Mouse (Mus musculus): ENCODE data around the gene Auts2.

Auts2 gene

DNA sequence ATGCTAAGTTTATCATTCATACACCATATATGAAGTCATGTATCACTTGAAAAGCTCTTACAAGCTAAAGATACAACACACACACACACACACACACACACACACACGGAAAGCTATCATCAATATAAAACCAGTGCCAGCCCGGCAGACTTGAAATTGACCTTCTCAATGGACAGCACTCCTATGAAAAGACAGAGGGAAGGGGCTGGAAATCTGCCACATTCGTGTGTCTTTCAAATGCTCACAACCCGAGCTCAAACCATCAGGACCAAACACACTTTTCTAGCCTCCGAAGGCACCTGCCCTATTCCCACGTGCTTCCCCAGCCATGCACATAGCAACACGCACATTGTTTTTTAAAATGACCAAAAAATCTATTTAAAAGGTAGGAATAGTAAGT lies 308.7 kb downstream of the Auts2 start:
- DNase-seq = no peak

DNA sequence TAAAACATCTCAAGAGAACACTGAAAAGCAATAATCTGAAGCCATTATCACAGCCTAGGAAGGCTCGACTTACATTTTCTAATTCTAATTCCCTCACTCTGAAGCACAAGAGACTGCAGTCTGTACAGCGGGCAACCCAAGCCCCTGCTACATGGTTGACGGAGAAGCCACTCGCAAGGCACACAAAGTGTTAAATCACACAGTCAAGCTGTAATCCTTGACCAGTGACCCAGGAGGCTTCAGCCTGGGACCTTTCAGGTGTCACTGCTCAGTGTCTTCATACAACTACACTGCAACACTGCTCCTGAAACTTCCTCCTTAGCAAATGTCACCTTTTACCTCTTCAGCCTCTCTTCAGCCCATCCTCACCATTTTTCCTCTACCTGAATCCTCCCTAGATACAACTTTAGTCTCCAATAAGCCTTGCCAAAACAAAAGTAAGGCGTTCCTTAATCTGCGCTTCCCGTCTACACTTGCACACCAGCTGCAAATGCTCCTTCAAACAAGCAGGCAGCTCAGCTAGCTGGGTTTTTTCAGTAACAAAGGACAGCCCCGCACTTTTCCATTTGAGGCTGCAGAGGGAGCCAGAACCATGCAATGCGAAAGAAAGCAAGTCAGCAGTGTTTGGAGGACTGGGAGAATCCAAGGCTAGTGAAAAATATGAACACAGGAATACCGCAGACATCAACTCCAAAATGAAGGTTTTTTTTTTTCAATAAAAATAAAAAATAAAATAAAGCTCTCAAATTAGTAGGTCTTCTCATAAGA lies 311.7 kb downstream of the Auts2 start:
- peak; percentile 73 for DNase-seq

- DNase-seq = peak; percentile 30
These were observed 313.3 kb downstream of the Auts2 start for GRCm38 (mm10) chr5:132229644-132230357.

DNA sequence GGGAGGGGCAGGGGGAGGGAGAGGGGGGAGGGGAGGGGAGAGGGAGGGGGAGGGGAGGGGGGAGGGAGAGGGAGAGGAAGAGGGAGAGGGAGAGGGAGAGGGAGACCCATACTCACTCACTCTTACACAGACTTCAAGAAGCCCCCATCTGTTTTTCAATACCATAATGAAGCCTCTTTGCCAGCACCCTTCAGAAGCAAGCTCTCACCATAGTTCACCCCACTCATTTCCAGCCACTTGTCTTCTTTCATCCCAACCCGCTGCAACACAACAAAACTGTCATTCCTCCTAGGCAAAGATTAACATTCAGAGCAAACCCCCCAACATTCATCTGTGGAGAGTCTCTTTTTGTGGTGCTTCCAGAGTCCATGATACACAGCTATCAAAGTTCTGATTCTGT lies 314.1 kb downstream of the Auts2 start:
- DNase-seq = no peak

GRCm38 (mm10) chr5:132220376-132220930 lies 322.7 kb downstream of the Auts2 start:
- DNase-seq = no peak

DNA sequence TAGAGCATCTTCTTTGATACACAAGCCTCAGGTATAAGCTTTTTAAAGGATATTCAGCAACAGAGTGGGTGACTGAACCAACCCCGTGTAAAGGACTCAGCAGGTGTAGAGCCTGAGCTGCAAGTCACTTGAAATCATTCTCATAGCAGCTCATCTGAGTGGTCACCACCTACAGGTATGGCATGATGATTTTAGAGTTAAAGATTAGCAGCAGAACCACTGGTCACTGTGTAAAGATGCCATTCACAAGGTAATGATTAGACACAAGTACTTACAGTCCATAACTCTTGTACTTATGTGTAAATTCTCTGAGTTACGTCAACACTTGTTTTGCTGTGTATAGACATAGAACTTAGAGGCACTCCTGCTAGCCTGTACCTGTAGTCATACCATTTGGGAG lies 327.0 kb downstream of the Auts2 start:
- DNase-seq = no peak

- DNase-seq = no peak
These were observed 330.7 kb downstream of the Auts2 start for GRCm38 (mm10) chr5:132212446-132212845.

DNA sequence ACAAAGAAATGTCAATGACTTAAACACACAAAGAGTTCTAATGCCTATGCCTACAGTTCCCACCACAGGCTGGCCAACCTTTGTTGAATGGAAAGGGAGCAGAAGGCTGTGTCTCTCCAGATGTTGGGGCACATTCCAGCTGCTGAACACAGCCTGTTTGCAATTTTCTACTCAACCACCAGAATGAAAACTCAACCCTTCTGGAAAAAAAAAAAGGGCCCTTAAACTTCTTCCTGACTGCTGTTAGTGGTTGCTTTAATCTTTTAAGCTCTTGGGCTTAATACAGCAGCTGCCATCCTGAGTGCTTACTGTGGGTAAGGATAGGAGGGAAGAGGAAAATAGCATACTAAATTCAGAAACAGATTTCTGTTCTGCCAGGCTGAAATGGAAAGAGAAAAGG lies 333.4 kb downstream of the Auts2 start:
- DNase-seq = no peak

- DNase-seq = no peak
These were observed 336.9 kb downstream of the Auts2 start for GRCm38 (mm10) chr5:132206220-132206619.

GRCm38 (mm10) chr5:132203846-132204245 lies 339.3 kb downstream of the Auts2 start:
- DNase-seq = no peak

DNA sequence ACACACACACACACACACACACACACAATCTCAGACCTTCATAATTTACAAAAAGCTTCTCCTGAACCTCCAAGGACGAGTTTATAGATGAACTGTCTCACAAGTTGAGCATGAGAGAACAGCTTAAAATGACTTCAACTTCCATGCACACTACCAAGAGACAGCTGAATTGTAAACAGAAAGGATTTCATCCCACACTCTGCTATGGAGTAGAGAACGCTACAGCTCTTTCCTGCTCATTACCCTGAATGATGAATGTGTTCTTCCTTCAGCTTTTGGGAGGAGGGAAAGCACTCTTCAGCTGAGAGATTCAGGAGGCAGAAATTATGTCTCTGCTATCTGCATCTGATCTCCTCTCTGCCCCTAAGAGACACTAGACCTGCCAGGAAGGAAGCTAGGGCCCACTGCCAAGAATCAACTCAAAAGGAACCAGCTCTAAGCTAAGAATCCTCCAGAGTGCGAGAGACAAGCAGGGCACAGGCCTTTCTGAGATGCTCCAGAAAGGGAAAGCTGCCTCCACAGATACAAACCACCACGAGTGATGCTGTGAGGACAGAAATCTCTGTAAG lies 342.0 kb downstream of the Auts2 start:
- peak; percentile 26 for DNase-seq

DNA sequence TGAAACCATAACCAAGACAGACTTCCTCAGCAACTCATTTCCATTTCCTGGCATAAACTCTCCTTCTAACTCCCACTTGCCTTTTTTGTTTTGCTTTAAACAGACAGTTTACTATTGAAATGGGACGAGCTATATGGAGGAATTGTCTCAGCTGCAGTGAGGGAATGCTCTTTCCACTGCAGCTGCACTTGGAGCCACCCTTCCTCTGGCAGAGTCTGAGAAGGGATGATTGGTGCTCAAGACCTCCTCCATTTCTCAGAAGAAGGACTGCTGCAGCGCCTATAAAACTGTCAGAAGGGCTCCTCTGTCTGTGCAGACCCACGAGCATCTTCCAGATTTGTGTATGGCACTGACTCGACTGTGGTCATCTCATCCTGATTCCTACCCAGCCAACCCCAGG lies 342.5 kb downstream of the Auts2 start:
- no peak for DNase-seq

DNA sequence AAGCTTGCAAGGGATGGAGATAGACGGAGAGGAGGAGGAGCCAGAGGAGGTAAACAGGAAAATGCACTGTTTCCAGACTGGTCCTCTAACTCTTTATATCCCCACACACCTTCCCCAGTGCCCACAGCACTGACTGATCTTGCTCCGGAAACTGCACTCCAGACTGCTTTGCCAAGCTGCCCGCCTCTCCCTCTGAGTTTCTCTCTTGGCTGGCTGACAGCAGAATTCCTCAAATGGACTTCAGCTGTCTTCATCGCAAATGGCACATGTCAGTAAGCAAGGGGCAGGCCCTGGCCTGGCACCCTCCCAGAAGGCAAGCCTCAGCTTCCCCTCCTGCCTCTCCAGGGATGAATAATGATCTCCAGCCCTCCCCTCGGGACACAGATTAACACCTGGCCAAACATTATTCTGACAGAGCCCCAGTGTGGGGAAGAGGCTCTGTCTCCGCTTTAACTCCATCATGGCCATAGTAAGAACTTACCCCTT lies 348.1 kb downstream of the Auts2 start:
- peak; percentile 50 for DNase-seq

GRCm38 (mm10) chr5:132190190-132190589 lies 353.0 kb downstream of the Auts2 start:
- DNase-seq = peak; percentile 4

DNA sequence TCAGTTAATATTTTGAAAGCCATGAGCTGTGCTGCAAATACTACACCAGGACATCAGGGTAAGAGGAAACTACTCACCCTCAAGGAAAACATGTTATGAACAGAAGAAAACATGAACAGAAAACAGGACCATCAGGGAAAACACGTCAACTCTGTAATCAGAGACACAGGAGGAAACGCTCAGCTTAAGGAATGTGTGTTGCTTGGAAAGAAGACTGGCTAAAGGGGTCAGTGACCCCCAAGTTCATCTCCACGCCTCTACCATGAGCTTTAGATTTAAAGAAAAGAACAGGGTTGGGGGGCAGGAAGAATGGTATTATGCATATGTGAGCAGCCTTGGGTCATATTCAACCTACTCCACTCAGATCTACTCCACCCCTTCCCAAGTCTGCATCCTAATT lies 356.5 kb downstream of the Auts2 start:
- DNase-seq = no peak

DNA sequence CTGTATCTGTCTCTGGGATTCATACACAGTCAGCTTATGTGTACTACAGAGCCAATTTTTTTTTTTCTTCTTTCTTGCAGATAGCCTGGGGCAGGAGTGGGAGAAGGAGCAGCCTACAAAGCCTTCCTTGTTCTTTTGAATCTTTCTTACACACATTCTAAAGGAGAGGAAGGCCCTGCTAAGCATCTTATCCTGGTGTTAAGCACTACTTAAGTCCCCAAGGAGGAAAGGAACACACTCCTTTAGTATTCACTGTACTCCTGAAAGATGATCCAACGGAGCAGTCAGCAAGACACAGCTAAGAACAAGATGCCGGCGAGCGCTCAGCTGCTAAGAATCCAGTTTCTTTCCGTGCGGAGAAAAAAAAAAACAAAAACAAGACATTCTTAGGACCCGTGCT lies 356.9 kb downstream of the Auts2 start:
- DNase-seq = no peak

- peak; percentile 38 for DNase-seq
These were observed 358.6 kb downstream of the Auts2 start for GRCm38 (mm10) chr5:132184395-132185095.

DNA sequence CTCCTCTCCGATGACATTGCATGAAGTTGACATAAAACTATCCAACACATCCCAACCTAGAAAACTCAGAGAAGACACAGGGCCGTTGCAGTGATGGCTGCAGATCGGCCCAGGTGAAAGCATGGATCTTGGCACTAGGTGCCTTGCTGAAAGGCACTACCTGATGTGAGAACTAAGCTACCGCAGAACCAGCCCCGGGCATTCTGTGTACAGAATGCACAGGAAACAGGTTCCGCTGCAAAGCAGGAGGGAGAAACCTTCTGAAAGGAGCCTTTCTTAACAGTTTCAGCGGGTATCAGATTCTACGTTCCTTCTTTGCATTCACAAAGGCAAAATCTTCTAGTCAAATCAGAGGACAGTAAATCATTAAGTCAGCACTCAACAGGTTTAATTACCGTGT lies 361.1 kb downstream of the Auts2 start:
- no peak for DNase-seq

GRCm38 (mm10) chr5:132170010-132170409 lies 373.1 kb downstream of the Auts2 start:
- no peak for DNase-seq

- DNase-seq = no peak
These were observed 374.3 kb downstream of the Auts2 start for GRCm38 (mm10) chr5:132168805-132169204.

DNA sequence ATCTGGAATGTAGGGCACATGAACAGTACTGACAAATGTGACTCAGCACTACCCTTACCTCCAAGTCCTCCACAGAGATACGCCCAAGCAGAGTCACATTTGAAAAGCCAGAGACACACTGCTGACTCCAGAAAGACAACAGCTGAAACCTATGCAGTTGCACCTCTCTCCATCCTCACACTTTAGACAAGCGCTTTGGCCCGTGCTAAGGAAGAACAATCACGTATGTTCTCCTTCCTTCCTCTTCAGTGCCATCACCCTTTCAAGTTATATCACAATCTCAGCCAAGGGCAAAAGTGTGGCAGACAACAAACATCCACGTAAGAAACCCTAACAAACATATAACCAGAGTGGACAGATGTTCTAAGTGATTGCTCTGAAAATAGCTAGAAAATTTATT lies 374.9 kb downstream of the Auts2 start:
- DNase-seq = no peak

DNA sequence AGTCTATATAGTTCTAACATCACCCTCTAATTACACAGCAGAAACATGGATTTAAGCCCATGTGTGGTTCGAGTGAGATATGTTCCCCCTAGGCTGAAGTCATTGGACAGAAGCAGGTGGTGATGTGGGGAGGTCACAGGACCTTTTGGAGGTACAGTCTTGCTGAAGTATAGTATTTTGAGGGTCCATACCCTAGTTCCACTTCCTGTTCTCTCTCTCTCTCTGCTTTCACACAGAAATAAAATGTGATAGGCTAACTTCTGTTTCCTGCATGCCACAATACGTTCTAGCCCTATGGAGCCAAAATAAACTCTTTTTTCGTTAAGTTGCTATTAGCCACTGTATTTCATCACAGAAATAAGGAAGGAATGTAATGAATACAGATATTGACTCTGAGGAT lies 376.6 kb downstream of the Auts2 start:
- no peak for DNase-seq

DNA sequence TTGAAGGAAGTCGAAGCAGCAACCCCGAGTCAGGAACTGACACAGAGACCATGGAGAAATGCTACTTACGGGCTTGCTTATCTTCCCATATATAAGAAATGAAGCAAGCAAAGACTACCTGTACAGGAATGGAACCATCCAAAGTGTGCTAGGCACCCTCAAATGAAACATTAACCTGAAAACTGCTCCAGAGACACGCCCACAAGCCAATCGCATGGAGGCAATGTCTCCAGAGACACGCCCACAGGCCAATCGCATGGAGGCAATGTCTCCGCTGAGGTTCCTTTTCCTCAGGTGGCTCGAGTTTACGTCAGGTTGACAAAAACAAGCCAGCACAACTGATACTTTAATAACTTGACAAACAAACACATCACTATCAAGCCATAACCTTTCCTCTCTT lies 379.2 kb downstream of the Auts2 start:
- DNase-seq = no peak

Measured in lung, postnatal 36 days (tissue).